ENCODE assay signal across 25 mouse cellular contexts in genomic region chr4:135300248-135301041, GRCm38 (mm10). TPM values are rescaled to one million over a fixed set of nuclear protein-coding genes. Genes with fewer than 3 reads are reported as not detected.
DNase-seq lines count a peak whose midpoint lies in the region; ATAC-seq and TF ChIP-seq lines count a peak whose summit lies in the region.
"Had no signal": no experiment of that assay in that cellular context is flagged by ENCODE, and none has a peak within 500 bp of the region (broad histone marks: within the 10 kb centered on the region; RNA-seq: fewer than 3 reads in every experiment).

No protein-coding gene starts in this region.

- no peak overlapping the region for H3K4me3 ChIP-seq in CH12.LX (replicated peaks in 1 of 3; ENCODE audit: low read depth in 2 of 3, low read length in 2 of 3, poor library complexity in 1 of 3)
- no peak overlapping the region for H3K4me3 ChIP-seq in bone marrow macrophage, adult 2 months (ENCODE audit: insufficient read depth, low read length)
- H3K4me3 ChIP-seq: embryonic facial prominence, embryonic 13.5 days; forebrain, embryonic 13.5 days; gastrocnemius, adult 2 months; heart, embryonic 15.5 days; layer of hippocampus, adult 2 months; midbrain, embryonic 15.5 days had no signal

- H3K27ac ChIP-seq in CH12.LX (ENCODE audit: insufficient read depth, low read depth), result no peak overlapping the region
- no peak overlapping the region for H3K27ac ChIP-seq in bone marrow macrophage, adult 2 months (ENCODE audit: insufficient read depth, low read depth, low read length)
- H3K27ac ChIP-seq: embryonic facial prominence, embryonic 13.5 days; forebrain, embryonic 13.5 days; hindbrain, embryonic 14.5 days; kidney, postnatal 0 days; layer of hippocampus, adult 2 months; midbrain, embryonic 15.5 days had no signal

- dilution Hi-C loops in CH12.LX (cut with MboI; ENCODE audit: extremely low pct_ligation_motif_present, extremely low pct_unique_long_range_greater_than_20kb, low sequenced_read_pairs), result no loop called here

- no peak for TF ChIP-seq CTCF in CH12.LX (conservative IDR thresholded peaks at IDR 0.05 in 1 of 2, IDR thresholded peaks at IDR 0.05 in 1 of 2; ENCODE audit: low read depth in 2 of 2, low read length in 2 of 2)
- TF ChIP-seq CTCF in bone marrow macrophage, adult 2 months (IDR thresholded peaks at IDR 0.05; ENCODE audit: low read depth, low read length), result 0 out of 2 replicates have a peak, but pooled peaks have one; percentile 17

- no peak for TF ChIP-seq EP300 in CH12.LX (IDR thresholded peaks at IDR 0.05; ENCODE audit: low read length)

- H3K4me2 ChIP-seq in CH12.LX (ENCODE audit: insufficient read depth, low read depth, poor library complexity, severe bottlenecking), result no peak overlapping the region
- H3K4me2 ChIP-seq: embryonic facial prominence, embryonic 13.5 days; forebrain, embryonic 13.5 days; heart, embryonic 15.5 days; hindbrain, embryonic 14.5 days; liver, embryonic 11.5 days; midbrain, embryonic 15.5 days had no signal

- in situ Hi-C loops in CH12.LX (cut with MboI; ENCODE audit: low pct_ligation_motif_present, low pct_unique_long_range_greater_than_20kb, low sequenced_read_pairs), result no loop called here

- ATAC-seq in monocyte, adult 5-6 weeks (replicated peaks; ENCODE audit: insufficient number of reproducible peaks, low FRiP score, low TSS enrichment, poor library complexity, severe bottlenecking), result peak; percentile 53; the same call in 1 of the 2 replicates
- ATAC-seq in megakaryocyte-erythroid progenitor cell, adult 5-6 weeks (replicated peaks; ENCODE audit: low FRiP score, low TSS enrichment, poor library complexity, severe bottlenecking), result no peak
- ATAC-seq: forebrain, embryonic 13.5 days; inflammation-experienced regulatory T-cells, adult 6 months; midbrain, embryonic 15.5 days had no signal

- H3K79me2 ChIP-seq in CH12.LX (replicated peaks; ENCODE audit: control insufficient read depth, extremely low read depth, insufficient read depth, poor library complexity, severe bottlenecking), result no peaks in the 10 kb centered on the region

- H3K36me3 ChIP-seq in CH12.LX (replicated peaks in 1 of 2; ENCODE audit: control insufficient read depth in 1 of 2, insufficient read depth in 1 of 2, low read length in 1 of 2), result no peaks in the 10 kb centered on the region
- H3K36me3 ChIP-seq: embryonic facial prominence, embryonic 13.5 days; heart, embryonic 15.5 days; midbrain, embryonic 15.5 days had no signal

- no peak for TF ChIP-seq RAD21 in CH12.LX (IDR thresholded peaks at IDR 0.05; ENCODE audit: low read depth, low read length)

- TF ChIP-seq POLR2A in CH12.LX (IDR thresholded peaks at IDR 0.05; ENCODE audit: low read depth, low read length), result no peak
- no peak for TF ChIP-seq POLR2A in bone marrow macrophage, adult 2 months (IDR thresholded peaks at IDR 0.05; ENCODE audit: borderline replicate concordance, low read depth, low read length)

- H3K27me3 ChIP-seq in CH12.LX (replicated peaks), result no peaks in the 10 kb centered on the region
- H3K27me3 ChIP-seq: embryonic facial prominence, embryonic 13.5 days; forebrain, embryonic 13.5 days; heart, embryonic 15.5 days; midbrain, embryonic 15.5 days had no signal

- no peak overlapping the region for H3K9ac ChIP-seq in CH12.LX (ENCODE audit: insufficient read depth, low read depth)
- H3K9ac ChIP-seq: embryonic facial prominence, embryonic 13.5 days; forebrain, embryonic 13.5 days; heart, embryonic 15.5 days; hindbrain, embryonic 14.5 days; midbrain, embryonic 15.5 days had no signal

- H3K4me1 ChIP-seq in CH12.LX (ENCODE audit: control insufficient read depth in 1 of 2, insufficient read depth in 2 of 2), result no peaks in the 10 kb centered on the region
- H3K4me1 ChIP-seq in bone marrow macrophage, adult 2 months (ENCODE audit: control insufficient read depth, insufficient read depth, low read length), result no peaks in the 10 kb centered on the region

- DNase-seq in CH12.LX (ENCODE audit: extremely low read depth), result no peak
- DNase-seq in ES-CJ7 (ENCODE audit: low read depth, low spot score), result peak; percentile 58
- no peak for DNase-seq in embryo, embryonic 10.5 days (ENCODE audit: low spot score)
- DNase-seq in spleen, postnatal 14 days (ENCODE audit: low spot score in 2 of 2), result no peak
- DNase-seq: adrenal gland, postnatal 36 days; cerebellum, adult 11 months; cerebellum, postnatal 10 days; gastrocnemius, adult 2 months; heart, postnatal 4 days; kidney, adult 18-20 months; lung, adult 18-20 months; lung, postnatal 10 days; thymus, postnatal 14 days had no signal

- H3K9me3 ChIP-seq in CH12.LX (replicated peaks; ENCODE audit: low read length), result peaks cover 11% of the 10 kb centered on the region
- H3K9me3 ChIP-seq: embryonic facial prominence, embryonic 13.5 days; forebrain, embryonic 13.5 days; heart, embryonic 15.5 days; midbrain, embryonic 15.5 days had no signal

TF ChIP-seq in CH12.LX, 34 proteins besides CTCF, POLR2A, EP300 and RAD21:
- TF ChIP-seq GABPA (IDR thresholded peaks at IDR 0.05; ENCODE audit: insufficient replicate concordance, low read depth, low read length), result no peak
- peak; percentile 82 for TF ChIP-seq BHLHE40 (IDR thresholded peaks at IDR 0.05; ENCODE audit: low read depth, low read length)

RNA-seq across cellular contexts. Expression of gene Clic4, which starts 27.8 kb away (rescaled TPM):
- 124 and 154 TPM in 2 replicates for total RNA-seq in CH12.LX (2012; rRNA removed)
- total RNA-seq in CH12.LX (2014; rRNA removed), result 182 and 199 TPM in 2 replicates
- polyA plus RNA-seq in CH12.LX (2012; ENCODE audit: insufficient read length, low read depth), result 198 and 214 TPM in 2 replicates
- 121 and 131 TPM in 2 replicates for polyA plus RNA-seq in bone marrow macrophage, adult 2 months (2012; ENCODE audit: insufficient read depth, insufficient read length, missing spikeins)
- 39.4 to 61.3 TPM (median 41.0 TPM) in 3 replicates for total RNA-seq in monocyte, adult 5-6 weeks (2017)
- 77.8 and 83.9 TPM in 2 replicates for total RNA-seq in megakaryocyte-erythroid progenitor cell, adult 5-6 weeks (2014; fragmentation: Nextera tagmentation)
- total RNA-seq in megakaryocyte-erythroid progenitor cell, adult 5-6 weeks (2017), result 79.0 and 86.0 TPM in 2 replicates

RNA-seq across cellular contexts. Expression of gene Srrm1, which starts 52.7 kb away (rescaled TPM):
- 23.6 and 26.0 TPM in 2 replicates for total RNA-seq in CH12.LX (2012; rRNA removed)
- total RNA-seq in CH12.LX (2014; rRNA removed), result 12.3 and 14.2 TPM in 2 replicates
- polyA plus RNA-seq in CH12.LX (2012; ENCODE audit: insufficient read length, low read depth), result 171 and 180 TPM in 2 replicates
- 129 and 141 TPM in 2 replicates for polyA plus RNA-seq in bone marrow macrophage, adult 2 months (2012; ENCODE audit: insufficient read depth, insufficient read length, missing spikeins)
- 123 to 188 TPM (median 151 TPM) in 3 replicates for total RNA-seq in monocyte, adult 5-6 weeks (2017)
- total RNA-seq in megakaryocyte-erythroid progenitor cell, adult 5-6 weeks (2014; fragmentation: Nextera tagmentation), result 346 and 399 TPM in 2 replicates
- 181 and 189 TPM in 2 replicates for total RNA-seq in megakaryocyte-erythroid progenitor cell, adult 5-6 weeks (2017)
